In the genomic region with DNA sequence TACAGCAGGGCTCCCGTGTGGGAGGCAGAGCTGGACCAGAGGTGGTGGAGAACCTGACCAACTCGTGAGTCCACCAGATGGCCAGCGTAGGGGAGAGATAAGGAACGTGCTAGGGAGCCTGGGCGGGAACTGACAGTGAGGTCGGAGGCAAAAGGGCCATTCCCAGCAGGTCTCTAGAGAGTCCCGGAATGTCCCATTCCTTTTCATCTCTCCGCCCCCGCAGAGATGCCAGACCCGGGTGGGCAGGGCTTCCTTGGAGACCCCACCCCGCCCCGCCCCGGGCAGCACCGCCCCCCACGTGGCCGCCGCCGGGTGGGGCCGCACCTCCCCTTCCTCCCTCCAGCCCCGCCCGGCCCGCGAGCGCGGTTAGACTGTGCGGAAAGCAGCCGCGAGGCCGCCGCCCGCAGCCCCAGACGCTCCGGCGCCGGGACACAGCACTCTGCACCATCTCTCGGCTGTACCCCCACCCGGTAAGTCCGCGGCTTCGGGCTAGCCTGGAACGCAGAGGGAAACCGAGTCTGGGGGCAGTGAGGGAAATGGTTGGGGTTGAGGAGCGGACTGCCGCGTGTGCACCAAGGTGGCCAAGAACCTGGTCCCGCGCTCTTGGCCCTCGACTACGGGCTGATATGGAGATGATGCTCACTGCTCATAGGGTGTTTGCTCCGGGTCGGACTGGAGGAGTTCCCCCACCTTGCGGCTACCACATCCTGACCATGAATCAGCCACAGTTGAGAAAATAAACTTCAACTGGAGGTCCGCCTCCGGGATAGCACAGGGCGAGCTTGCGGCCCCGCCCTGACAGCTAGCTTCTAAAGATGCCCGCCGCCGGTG, we compare ENCODE assay signal across 8 mouse cellular contexts. TPM values are rescaled to one million over a fixed set of nuclear protein-coding genes. Genes with fewer than 3 reads are reported as not detected.
A peak's percentile ranks its signal among the peaks of the same experiment; 100 is the strongest.
DNase-seq lines count a peak whose midpoint lies in the region; ATAC-seq and TF ChIP-seq lines count a peak whose summit lies in the region.

A gene (plus strand): TSS at position 359 of the 831 bp plus-strand sequence.

- 1% methylated on average over 40 of the region's 60 CpGs for WGBS in hindbrain, embryonic 16.5 days

- H3K9ac ChIP-seq in hindbrain, embryonic 16.5 days (ENCODE audit: low read depth, low read length): peak within 1 kb of the TSS; percentile 60

- H3K4me1 ChIP-seq in cortical plate, adult 2 months (ENCODE audit: control insufficient read depth, insufficient read depth, low read length): peaks cover 15% of the 10 kb centered on the region
- H3K4me1 ChIP-seq in hindbrain, embryonic 16.5 days (ENCODE audit: control insufficient read depth, insufficient read depth, low read depth, low read length): peaks cover 16% of the 10 kb centered on the region

- no peak; the same call in 1 of the 2 replicates for TF ChIP-seq POLR2A in cortical plate, adult 2 months (IDR thresholded peaks at IDR 0.05; ENCODE audit: extremely low read depth, insufficient read depth, low read length)

- no peak for TF ChIP-seq CTCF in cortical plate, adult 2 months (IDR thresholded peaks at IDR 0.05; ENCODE audit: extremely low read depth, insufficient read depth, low read length)

- H3K36me3 ChIP-seq in hindbrain, embryonic 16.5 days (ENCODE audit: control insufficient read depth, insufficient read depth, low read length): no peaks in the 10 kb centered on the region

- peak within 1 kb of the TSS; percentile 63 for H3K4me3 ChIP-seq in cortical plate, adult 2 months (ENCODE audit: insufficient read depth, low read length)
- H3K4me3 ChIP-seq in hindbrain, embryonic 16.5 days (ENCODE audit: low read length): peak within 1 kb of the TSS; percentile 42

- H3K27ac ChIP-seq in cortical plate, adult 2 months (ENCODE audit: insufficient read depth, low read length): peak within 1 kb of the TSS; percentile 86
- H3K27ac ChIP-seq in hindbrain, embryonic 16.5 days (ENCODE audit: low read depth, low read length): no peak within 1 kb of the TSS

- ATAC-seq in hindbrain, embryonic 16.5 days: peak; percentile 83

- DNase-seq in R1 (ENCODE audit: low read depth, low spot score): peak; percentile 84
- DNase-seq in gastrocnemius, adult 8-10 months (ENCODE audit: low spot score in 2 of 2): peak; percentile 61 to 66
- DNase-seq in left cerebral cortex, adult 11 months (ENCODE audit: low spot score): peak; percentile 80
- DNase-seq in lung, postnatal 25 days (ENCODE audit: low spot score): peak; percentile 87
- DNase-seq in retina, embryonic 14.5 days (ENCODE audit: low spot score): peak; percentile 65
- peak; percentile 87 for DNase-seq in thymus, postnatal 4 days

- H3K4me2 ChIP-seq in hindbrain, embryonic 16.5 days (ENCODE audit: low read length): peak within 1 kb of the TSS; percentile 64

- peaks cover 17% of the 10 kb centered on the region for H3K27me3 ChIP-seq in hindbrain, embryonic 16.5 days (replicated peaks; ENCODE audit: control insufficient read depth, insufficient read depth, low read length)

- H3K9me3 ChIP-seq in hindbrain, embryonic 16.5 days (ENCODE audit: control insufficient read depth, low read length): no peaks in the 10 kb centered on the region

RNA-seq across cellular contexts. Expression of the gene that starts here (rescaled TPM):
- polyA plus RNA-seq in cortical plate, adult 2 months (2012; rRNA removed): 104 and 122 TPM in 2 replicates
- 1 to 10 TPM; 6.7 to 9.2 (median 8.4) TPM for total RNA-seq in gastrocnemius, adult 8-10 months (2022)
- polyA plus RNA-seq in hindbrain, embryonic 16.5 days (2015; fragmentation: Nextera tagmentation; extraction: Ambion mirVana): 1.0 and 1.1 TPM in 2 replicates

Comparison
In these comparisons a context has a peak if more than half of its experiments do, and no peak if none do; other contexts are left out.
1. RNA of the gene that starts here (polyA plus RNA-seq): 104 to 122 TPM in cortical plate, adult 2 months; 1.0 to 1.1 TPM in hindbrain, embryonic 16.5 days; every median in the first group is over 10 times any median in the second.
2. Peak in every context shown above with its lines, with median percentiles within 50 percentile points of each other: DNase-seq.